Mouse (Mus musculus) Muller cell, postnatal 12 days (primary cell): ENCODE measurements at regions not wholly inside any gene's neighbourhood (a gene's known extent, or its start where the extent isn't known, plus 50 kb on each side); places are given as distances from the start of the nearest gene placed in this dataset.

Source experiments
- DNase-seq: peaks from one replicate; pipeline ENCODE4 v3.0.0-alpha.2; 2015; ENCODE audit errors: inconsistent ontology term

- no peak for DNase-seq
Observed at GRCm38 (mm10) chr6:108910330-108910729, 81.9 kb downstream of the Edem1 start.

DNA sequence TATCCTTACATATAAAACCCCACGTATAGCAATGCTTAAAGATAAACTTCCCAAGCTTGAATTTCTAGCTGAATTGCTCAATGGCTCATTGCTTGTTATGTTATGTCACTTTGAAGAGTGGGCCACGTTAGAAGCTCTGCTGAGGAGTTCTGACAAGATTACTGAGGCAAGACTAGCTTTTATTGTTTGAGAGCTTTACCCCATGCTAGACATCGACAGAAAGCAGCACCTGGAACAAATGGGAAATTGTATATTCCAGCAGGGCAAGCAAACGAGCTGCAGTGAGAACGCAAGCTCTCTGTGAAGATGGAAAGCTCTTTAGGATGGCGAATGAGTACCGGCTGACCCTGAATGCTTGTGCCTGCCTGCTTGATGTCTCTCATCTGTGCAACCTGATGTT, 84.1 kb downstream of the Edem1 start:
- no peak for DNase-seq

DNA sequence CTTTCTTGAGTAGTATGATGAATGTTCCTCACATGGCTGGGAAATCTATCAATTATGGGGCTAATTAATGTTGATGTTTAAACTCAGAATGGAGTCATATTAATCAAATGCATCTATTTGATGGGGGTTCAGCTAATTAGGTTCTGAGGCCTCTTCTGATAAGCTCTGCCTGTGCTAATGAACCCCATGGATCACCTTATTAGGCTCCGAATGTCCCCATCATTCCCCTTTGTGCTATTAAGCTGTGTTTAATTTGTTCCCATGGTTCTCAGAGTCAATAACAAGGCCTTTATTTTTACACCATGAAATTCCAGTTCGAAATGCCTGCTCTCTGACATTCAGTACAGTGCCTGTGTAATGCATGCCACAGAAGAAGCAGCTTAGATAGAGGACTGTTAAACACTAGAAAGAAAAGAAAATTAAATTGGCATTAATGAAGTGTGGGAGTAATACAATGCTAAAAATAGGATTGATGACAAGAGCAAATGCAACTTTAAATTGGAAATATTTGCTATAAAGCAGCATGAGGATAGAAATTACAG, 91.0 kb downstream of the Edem1 start:
- no peak for DNase-seq

DNA sequence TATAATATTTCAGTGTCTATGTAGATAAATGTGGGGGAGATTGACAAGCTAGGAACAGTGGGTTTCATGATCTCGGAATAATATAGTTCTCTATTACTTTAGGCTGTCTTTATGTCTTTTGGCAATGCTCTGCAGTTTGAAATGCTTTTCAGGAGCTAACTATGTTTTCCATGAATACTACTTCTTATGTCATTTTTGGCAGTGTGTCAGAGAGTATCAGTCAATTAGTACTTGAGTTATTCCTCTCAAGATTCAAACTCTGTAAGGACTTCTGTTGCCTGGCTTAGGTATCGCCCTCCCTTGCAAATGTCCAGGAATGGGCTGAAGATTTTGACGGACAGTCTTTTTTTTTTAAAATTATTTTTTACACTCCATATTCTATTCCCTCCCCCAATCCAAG, 92.7 kb downstream of the Edem1 start:
- no peak for DNase-seq

- DNase-seq = no peak
Observed at GRCm38 (mm10) chr6:108922564-108922963, 94.1 kb downstream of the Edem1 start.

- DNase-seq = no peak
Observed at GRCm38 (mm10) chr6:108928981-108929380, 100.5 kb downstream of the Edem1 start.

DNA sequence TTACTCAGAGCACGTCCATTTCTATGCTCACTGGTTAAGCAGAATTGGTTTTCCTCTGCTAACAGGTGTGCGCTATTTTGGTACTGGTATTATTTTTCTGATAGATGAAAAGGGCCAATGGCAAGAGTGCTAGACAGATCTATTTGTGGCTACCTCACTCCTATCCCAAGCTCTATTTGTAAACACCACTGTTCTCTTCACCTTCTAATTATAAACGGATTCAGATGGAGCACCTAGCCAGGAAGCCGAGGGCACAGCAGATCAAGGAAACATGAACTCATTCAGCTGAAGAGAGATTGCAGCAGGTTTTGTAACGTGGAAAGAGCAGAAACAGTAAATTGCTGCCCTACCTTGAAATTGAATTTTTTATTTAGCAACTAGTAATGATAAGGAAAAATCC, 110.2 kb downstream of the Edem1 start:
- DNase-seq = no peak

GRCm38 (mm10) chr6:108942288-108942687, 113.8 kb downstream of the Edem1 start:
- no peak for DNase-seq

DNA sequence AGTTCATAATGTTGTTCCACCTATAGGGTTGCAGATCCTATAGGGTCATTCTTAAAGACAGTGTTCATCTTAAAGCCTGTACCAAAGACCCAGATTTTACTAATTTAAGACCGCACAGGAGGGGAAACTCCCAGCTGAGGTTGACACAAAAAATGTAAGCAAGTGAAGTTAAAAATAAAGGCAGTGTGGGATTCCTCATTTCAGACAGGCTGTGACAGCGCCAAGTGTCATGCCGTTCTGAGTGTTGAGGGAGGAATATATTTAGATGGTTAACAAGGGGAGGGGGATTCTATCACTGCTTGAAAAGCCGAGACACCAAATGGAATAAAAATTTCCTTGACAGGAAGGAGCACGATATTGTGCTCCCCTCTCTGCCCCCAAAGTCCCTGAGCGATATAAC, 123.9 kb downstream of the Edem1 start:
- DNase-seq = no peak

DNA sequence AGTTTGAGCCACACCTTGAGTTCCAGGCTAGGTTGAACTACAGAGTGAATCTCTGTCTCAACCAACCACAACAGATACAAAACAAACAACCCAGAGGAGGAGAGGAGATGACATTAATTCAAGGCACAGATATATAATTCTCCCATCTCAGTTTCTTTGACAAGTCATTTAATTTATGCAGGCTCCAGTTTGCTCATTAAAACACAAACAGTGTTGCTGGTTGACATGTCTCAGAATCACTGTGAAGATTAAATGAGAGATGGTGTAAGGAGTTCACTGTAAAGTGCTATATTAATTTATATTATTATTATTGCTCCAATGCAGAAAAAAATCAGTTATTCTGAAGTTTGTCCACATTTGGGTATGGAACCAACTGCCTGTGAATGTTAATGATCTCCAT, 134.4 kb downstream of the Edem1 start:
- DNase-seq = no peak

GRCm38 (mm10) chr6:108963295-108963694, 134.9 kb downstream of the Edem1 start:
- no peak for DNase-seq

DNA sequence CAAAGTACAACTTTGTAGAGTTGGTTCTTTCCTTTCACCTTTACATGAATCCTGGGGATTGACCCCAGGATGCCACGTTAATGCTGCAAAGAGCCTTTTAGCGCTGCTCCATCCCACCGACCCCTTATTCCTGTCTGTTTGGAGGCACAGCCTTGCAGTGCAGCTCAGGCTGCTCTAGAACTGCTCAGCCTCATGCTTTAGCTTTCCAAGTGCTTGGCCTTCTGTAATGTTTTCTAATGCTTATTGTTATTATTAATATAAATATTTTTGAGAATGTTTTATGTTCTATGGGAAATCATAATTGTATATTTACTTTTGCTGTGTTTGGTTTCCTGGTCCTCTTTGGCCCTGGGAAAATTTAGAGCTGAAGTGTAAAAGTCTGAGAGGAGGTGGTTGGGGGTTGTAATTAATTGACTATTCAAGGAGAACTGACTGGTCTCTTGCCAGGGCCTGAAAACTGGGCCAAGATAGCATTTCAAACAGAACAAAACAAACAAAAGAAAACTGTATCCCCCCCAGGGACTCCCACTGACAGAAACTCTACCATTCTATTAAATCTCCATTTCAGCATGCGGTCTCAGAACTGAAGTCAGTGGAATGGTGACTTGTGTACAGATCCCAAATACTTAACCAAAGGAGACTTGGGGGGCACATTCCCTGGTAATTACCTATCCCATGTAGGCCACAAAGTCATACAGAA, 141.2 kb downstream of the Edem1 start:
- no peak for DNase-seq

- DNase-seq = no peak
Observed at GRCm38 (mm10) chr6:108971415-108972089, 143.1 kb downstream of the Edem1 start.

- no peak for DNase-seq
Observed at GRCm38 (mm10) chr6:108973701-108974100, 145.3 kb downstream of the Edem1 start.

DNA sequence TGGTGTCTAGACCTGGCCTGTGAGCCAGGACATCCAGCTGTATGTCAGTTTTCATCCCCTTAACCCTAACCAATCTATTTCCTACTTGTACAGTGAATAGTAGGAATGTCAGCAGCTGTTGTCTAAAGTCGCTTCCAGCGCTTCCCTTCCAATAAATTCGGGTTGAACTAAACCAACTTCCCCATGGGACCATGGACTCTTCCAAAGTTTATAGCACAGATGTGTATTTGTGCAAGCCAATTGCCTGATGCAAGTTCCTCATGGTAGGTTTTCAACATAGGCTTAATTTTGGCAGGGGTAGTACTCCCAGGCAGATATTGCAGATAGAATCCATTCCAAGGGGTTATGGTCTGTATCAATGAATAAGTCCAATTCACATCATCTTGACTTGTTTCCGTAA, 161.1 kb downstream of the Edem1 start:
- no peak for DNase-seq

- no peak for DNase-seq
Observed at GRCm38 (mm10) chr6:108993743-108994142, 165.3 kb downstream of the Edem1 start.

DNA sequence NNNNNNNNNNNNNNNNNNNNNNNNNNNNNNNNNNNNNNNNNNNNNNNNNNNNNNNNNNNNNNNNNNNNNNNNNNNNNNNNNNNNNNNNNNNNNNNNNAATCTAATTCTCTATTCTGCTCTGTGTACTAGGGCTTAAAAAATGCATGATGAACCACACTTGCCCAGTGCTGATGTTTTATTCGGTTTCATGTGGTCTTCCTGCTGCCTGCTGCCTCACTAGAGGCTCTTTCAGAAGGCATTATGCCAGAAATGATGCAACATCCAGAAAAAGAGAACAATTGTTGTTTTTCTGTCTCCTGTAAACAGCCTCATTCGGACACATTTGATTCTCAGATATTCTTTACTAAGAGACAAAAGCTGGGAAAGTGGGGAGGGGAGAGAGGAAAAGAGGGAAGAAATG, 176.0 kb downstream of the Edem1 start:
- peak; percentile 78 for DNase-seq

DNA sequence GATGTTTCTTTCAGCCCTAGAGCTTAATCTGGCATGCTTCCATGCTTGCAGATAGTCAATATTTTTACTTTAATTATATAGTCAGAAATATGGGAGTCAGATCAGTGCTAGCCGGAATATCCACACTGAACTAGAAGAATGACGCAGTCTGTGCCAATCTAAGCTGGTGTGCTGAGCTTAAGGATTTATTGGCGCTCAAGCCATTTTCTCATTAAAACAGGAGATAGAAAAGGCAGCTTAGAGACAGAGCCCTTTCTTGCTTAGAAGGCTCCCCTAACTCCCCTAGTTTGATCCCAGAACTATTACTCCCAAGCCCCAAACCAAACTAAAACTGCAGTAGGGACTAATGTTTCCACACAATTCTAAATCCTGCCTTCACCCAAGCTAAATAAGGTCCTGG, 180.9 kb downstream of the Edem1 start:
- DNase-seq = no peak

DNA sequence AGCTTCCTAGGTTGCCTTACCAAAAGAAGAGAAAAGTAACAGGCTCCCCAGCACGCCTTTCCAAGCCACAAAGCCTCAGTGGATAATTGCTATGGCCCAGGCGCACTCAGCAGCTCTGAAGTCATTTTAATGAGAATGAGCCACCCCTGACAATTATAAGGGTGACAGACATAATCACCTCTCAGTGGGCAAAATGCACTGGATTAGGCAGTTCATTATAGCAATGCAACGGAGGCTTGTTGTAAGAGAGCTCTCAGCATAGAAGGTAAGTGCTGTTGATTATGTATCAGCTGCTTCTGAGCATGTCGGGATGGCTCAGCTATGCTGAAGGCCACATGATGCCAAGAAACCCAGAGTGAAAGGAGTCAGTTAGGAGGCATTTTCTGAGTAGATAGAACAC, 181.4 kb downstream of the Edem1 start:
- DNase-seq = peak; percentile 30

DNA sequence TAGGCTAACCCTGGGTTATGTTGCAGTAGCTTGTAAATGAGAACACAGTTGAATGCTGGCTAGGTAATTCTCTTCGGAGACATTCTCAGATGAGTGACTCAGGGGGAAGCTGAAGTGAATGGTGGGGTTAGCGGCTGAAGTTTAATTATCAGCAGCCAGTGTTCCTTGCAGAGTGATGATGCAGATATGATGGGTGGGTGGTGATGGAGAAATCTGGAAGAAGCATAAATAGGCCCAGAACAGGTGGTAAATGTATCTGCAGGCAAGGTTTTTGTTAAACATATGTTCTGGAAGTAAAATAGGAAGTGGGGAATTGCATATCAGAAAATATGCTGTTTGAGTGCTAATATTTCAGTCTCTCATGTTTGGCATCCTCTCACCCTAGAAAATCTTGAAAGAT, 191.3 kb downstream of the Edem1 start:
- no peak for DNase-seq
